Mouse (Mus musculus) midbrain, postnatal 0 days (tissue): ENCODE measurements around the gene Mpp3. TPM values are rescaled to one million over a fixed set of nuclear protein-coding genes. Genes with fewer than 3 reads are reported as not detected.
A peak's percentile ranks its signal among the peaks of the same experiment; 100 is the strongest.

Experiments
- ATAC-seq: fragments of 200-750 bp; cut with Nextera tagmentation; 2 replicates; pipeline ENCODE4 v1.8.0; 2017; ENCODE audit warnings: moderate number of reproducible peaks, mild to moderate bottlenecking, moderate TSS enrichment, moderate library complexity; ENCODE audit not compliant: low FRiP score
- DNase-seq: peaks from one replicate; pipeline ENCODE4 v3.0.0-alpha.2; 2015; ENCODE audit warnings: low spot score
- H3K27ac ChIP-seq: fragments of 300-500 bp; sonication (generic); 2 replicates; pipeline ENCODE4 v1.5.1; 2014; ENCODE audit warnings: low read depth, mild to moderate bottlenecking, low read length, mixed read lengths
- H3K27me3 ChIP-seq: fragments of 300-500 bp; sonication (generic); 2 replicates; pipeline ENCODE4 v1.6.1; 2014; ENCODE audit warnings: low read length, control low read depth, mixed read lengths; ENCODE audit not compliant: insufficient read depth
- H3K36me3 ChIP-seq: fragments of 300-500 bp; sonication (generic); 2 replicates; pipeline ENCODE4 v1.6.1; 2014; ENCODE audit warnings: low read length, control low read depth, mixed read lengths; ENCODE audit not compliant: insufficient read depth
- H3K4me1 ChIP-seq: fragments of 300-500 bp; sonication (generic); 2 replicates; pipeline ENCODE4 v1.6.1; 2014; ENCODE audit warnings: mild to moderate bottlenecking, control low read depth, antibody characterized with exemption, low read length, mixed read lengths; ENCODE audit not compliant: insufficient read depth
- H3K4me2 ChIP-seq: fragments of 300-500 bp; sonication (generic); 2 replicates; pipeline ENCODE4 v1.6.1; 2014; ENCODE audit warnings: low read depth, mild to moderate bottlenecking, low read length, mixed read lengths; ENCODE audit not compliant: poor library complexity, severe bottlenecking
- H3K4me3 ChIP-seq: fragments of 300-500 bp; sonication (generic); 2 replicates; pipeline ENCODE4 v1.5.1; 2014; ENCODE audit warnings: low read depth, mild to moderate bottlenecking, low read length, moderate library complexity
- H3K9ac ChIP-seq: fragments of 300-500 bp; sonication (generic); replicated peaks from 2 replicates; pipeline ENCODE4 v1.6.1; 2014; ENCODE audit warnings: mild to moderate bottlenecking, low read length, moderate library complexity, mixed read lengths; ENCODE audit not compliant: poor library complexity, severe bottlenecking
- H3K9me3 ChIP-seq: fragments of 300-500 bp; sonication (generic); 2 replicates; pipeline ENCODE4 v1.6.1; 2016; ENCODE audit warnings: low read length, control low read depth
- CTCF ChIP-seq: IDR thresholded peaks from 2 replicates; pipeline ENCODE4 v1.5.1; 2016; ENCODE audit warnings: antibody characterized with exemption, mild to moderate bottlenecking
- WGBS: fragments of 180-500 bp; shearing (Covaris S2); extraction: QIAGEN DNeasy Blood & Tissue Kit; methylation state at CpG from one replicate; pipeline ENCODE4 v1.1.7; 2014; 5-methylcytosine and 5-hydroxymethylcytosine counted together
- polyA plus RNA-seq: library from polyadenylated mRNA; unstranded; fragments of >200 nt; fragmentation: Nextera tagmentation; extraction: Ambion mirVana; gene quantifications from 2 replicates; pipeline ENCODE4 v1.2.1, GENCODE M21; 2015
- total RNA-seq: library from RNA; depleted of rRNA; stranded (reverse); fragments of >200 nt; gene quantifications from 2 replicates; pipeline ENCODE4 v1.2.3, GENCODE M21; 2014

The Mpp3 gene
- total and polyA plus RNA-seq, 2 experiments from 2014 or later = 53.9 to 71.9 TPM

GRCm38 (mm10) chr11:102029304-102029703 is 1.0 kb upstream of the Mpp3 start:
- WGBS = 91% methylated on average over 4 of the region's 4 CpGs
- H3K4me2 ChIP-seq = no peak overlapping the region
- no peak for ATAC-seq
- TF ChIP-seq CTCF = no peak
- H3K27me3 ChIP-seq = no peaks in the 10 kb centered on the region
- H3K4me3 ChIP-seq = no peak overlapping the region
- no peaks in the 10 kb centered on the region for H3K4me1 ChIP-seq
- no peaks in the 10 kb centered on the region for H3K36me3 ChIP-seq
- no peak overlapping the region for H3K27ac ChIP-seq
- no peak for DNase-seq
- no peaks in the 10 kb centered on the region for H3K9me3 ChIP-seq
- H3K9ac ChIP-seq = no peak overlapping the region; the same call in 1 of the 2 replicates

- Histone ChIP-seq H3K27me3 (no peaks in the 10 kb centered on the region), H3K36me3 (no peaks in the 10 kb centered on the region), H3K9me3 (no peaks in the 10 kb centered on the region), H3K4me2 (peak overlapping the region; percentile 75), H3K4me3 (peak overlapping the region; percentile 71), H3K4me1 (no peaks in the 10 kb centered on the region), H3K27ac (peak overlapping the region; percentile 79), H3K9ac (peak overlapping the region; percentile 87)
- WGBS = 2% methylated on average over 12 of the region's 12 CpGs
- peak; percentile 57 for DNase-seq
- peak; percentile 58 for TF ChIP-seq CTCF
- peak; percentile 53; the same call in 1 of the 2 replicates for ATAC-seq
Measured at GRCm38 (mm10) chr11:102027361-102028017, 772 bp downstream of the Mpp3 start.

- no peak for TF ChIP-seq CTCF
- WGBS = 1% methylated on average over 44 of the region's 73 CpGs
Measured at GRCm38 (mm10) chr11:102026694-102027360, 1.4 kb downstream of the Mpp3 start.

GRCm38 (mm10) chr11:102025991-102026660 is 2.1 kb downstream of the Mpp3 start:
- 5% methylated on average over 21 of the region's 23 CpGs for WGBS

More at GRCm38 (mm10) chr11:102026694-102027360, 1.4 kb downstream of the Mpp3 start:
- H3K4me3 ChIP-seq = peak overlapping the region; percentile 71
- ATAC-seq (peak; percentile 87), DNase-seq (peak; percentile 82)
- no peaks in the 10 kb centered on the region for H3K27me3 ChIP-seq
- H3K9me3 ChIP-seq = no peaks in the 10 kb centered on the region
- H3K4me1 ChIP-seq = no peaks in the 10 kb centered on the region
- H3K36me3 ChIP-seq = peaks cover 3% of the 10 kb centered on the region; the same call in 1 of the 2 replicates
- H3K4me2 ChIP-seq = peak overlapping the region; percentile 75
- H3K27ac ChIP-seq = peak overlapping the region; percentile 79
- H3K9ac ChIP-seq = peak overlapping the region; percentile 87

GRCm38 (mm10) chr11:102025354-102025753 is 2.9 kb downstream of the Mpp3 start:
- 34% methylated on average over 7 of the region's 7 CpGs for WGBS
- TF ChIP-seq CTCF = no peak

More at GRCm38 (mm10) chr11:102025991-102026660, 2.1 kb downstream of the Mpp3 start:
- H3K36me3 ChIP-seq = peaks cover 5% of the 10 kb centered on the region; the same call in 1 of the 2 replicates
- H3K27me3 ChIP-seq = no peaks in the 10 kb centered on the region
- peak overlapping the region; percentile 71 for H3K4me3 ChIP-seq
- H3K9me3 ChIP-seq = no peaks in the 10 kb centered on the region
- peak overlapping the region; percentile 87 for H3K9ac ChIP-seq
- ATAC-seq = peak; percentile 28; the same call in 1 of the 2 replicates
- no peak for DNase-seq
- H3K4me2 ChIP-seq = peak overlapping the region; percentile 75
- no peak for TF ChIP-seq CTCF
- no peaks in the 10 kb centered on the region for H3K4me1 ChIP-seq
- peak overlapping the region; percentile 79 for H3K27ac ChIP-seq

More at GRCm38 (mm10) chr11:102025354-102025753, 2.9 kb downstream of the Mpp3 start:
- Histone ChIP-seq H3K36me3 (peaks cover 8% of the 10 kb centered on the region), H3K4me2 (peak overlapping the region; percentile 75), H3K27me3 (no peaks in the 10 kb centered on the region), H3K9ac (peak overlapping the region; percentile 24; the same call in 1 of the 2 replicates), H3K4me1 (no peaks in the 10 kb centered on the region), H3K4me3 (no peak overlapping the region), H3K27ac (no peak overlapping the region), H3K9me3 (no peaks in the 10 kb centered on the region)
- DNase-seq (no peak), ATAC-seq (no peak)
